Mouse (Mus musculus): ENCODE measurements around the gene Pyroxd2.
"Not testable (repeated sequence)": the region's sequence is repeated elsewhere in the genome, so short reads cannot be mapped to it uniquely, and the experiment has no call there.

The Pyroxd2 gene

DNA sequence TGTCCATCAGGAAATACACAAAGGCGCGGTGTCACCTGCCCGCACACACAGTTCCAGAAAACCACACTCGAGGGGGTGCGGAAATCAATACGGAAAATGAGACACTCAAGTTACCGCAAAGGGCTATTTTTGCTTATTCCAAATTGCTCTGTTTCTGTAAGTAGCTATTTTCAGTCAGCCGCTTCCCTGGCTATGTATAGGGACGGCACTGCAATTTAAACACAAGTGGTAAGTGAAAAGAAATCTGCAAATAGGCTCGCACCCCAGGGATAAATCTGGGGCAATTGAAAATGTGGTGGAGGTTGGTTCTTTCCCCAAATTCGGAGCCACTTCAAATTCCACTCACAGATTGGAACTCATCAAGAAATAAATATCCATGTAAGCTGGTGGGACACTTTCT is 63.3 kb downstream of the Pyroxd2 start:
- no peak for DNase-seq

- DNase-seq = not testable (repeated sequence)
Measured at GRCm38 (mm10) chr19:42682776-42683175, 69.8 kb downstream of the Pyroxd2 start.

- DNase-seq = no peak
Measured at GRCm38 (mm10) chr19:42678191-42678590, 74.4 kb downstream of the Pyroxd2 start.

DNA sequence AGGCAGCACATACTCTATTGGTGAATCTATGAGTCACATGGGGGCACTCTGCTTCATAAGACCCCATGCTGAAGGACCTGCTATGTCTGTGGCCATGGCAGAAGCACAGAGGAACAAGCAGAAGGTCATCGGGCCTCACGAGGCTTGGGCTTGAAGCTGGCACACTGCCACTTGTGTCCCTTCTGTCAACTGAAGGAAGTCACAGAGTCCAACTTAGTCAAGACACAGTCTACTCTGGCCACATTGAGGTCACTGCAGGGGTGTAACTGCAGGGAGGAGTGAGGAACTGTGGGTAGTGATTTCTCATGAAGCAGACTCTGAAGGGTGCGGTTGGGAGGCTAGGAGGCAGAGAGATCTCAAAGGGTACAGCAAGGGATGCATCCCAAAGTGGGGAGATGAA is 75.1 kb downstream of the Pyroxd2 start:
- DNase-seq = no peak

GRCm38 (mm10) chr19:42676931-42677330 is 75.6 kb downstream of the Pyroxd2 start:
- DNase-seq = no peak

Data from cerebellum, adult 9-11 months (tissue).